Mouse (Mus musculus) intestine, embryonic 15.5 days (tissue): ENCODE measurements around the gene Dmbt1. TPM values are rescaled to one million over a fixed set of nuclear protein-coding genes. Genes with fewer than 3 reads are reported as not detected.
"Not testable (repeated sequence)": the region's sequence is repeated elsewhere in the genome, so short reads cannot be mapped to it uniquely, and the experiment has no call there.

Source experiments
- ATAC-seq: fragments of 200-750 bp; cut with Nextera tagmentation; 2 replicates; pipeline ENCODE4 v1.8.0; 2017; ENCODE audit warnings: moderate TSS enrichment, moderate library complexity
- H3K27ac ChIP-seq: fragments of 300-500 bp; sonication (generic); 2 replicates; pipeline ENCODE4 v1.5.1; 2015; ENCODE audit warnings: mild to moderate bottlenecking, inconsistent platforms
- H3K27me3 ChIP-seq: fragments of 300-500 bp; sonication (generic); replicated peaks from 2 replicates; pipeline ENCODE4 v1.6.1; 2015; ENCODE audit warnings: inconsistent platforms
- H3K36me3 ChIP-seq: fragments of 300-500 bp; sonication (generic); 2 replicates; pipeline ENCODE4 v1.6.1; 2015; ENCODE audit warnings: inconsistent platforms
- H3K4me1 ChIP-seq: fragments of 300-500 bp; sonication (generic); replicated peaks from 2 replicates; pipeline ENCODE4 v1.6.1; 2015; ENCODE audit warnings: inconsistent platforms
- H3K4me2 ChIP-seq: fragments of 300-500 bp; sonication (generic); replicated peaks from 2 replicates; pipeline ENCODE4 v1.6.1; 2015; ENCODE audit warnings: mild to moderate bottlenecking, inconsistent platforms
- H3K4me3 ChIP-seq: fragments of 300-500 bp; sonication (generic); replicated peaks from 2 replicates; pipeline ENCODE4 v1.5.1; 2015; ENCODE audit warnings: inconsistent platforms
- H3K9ac ChIP-seq: fragments of 300-500 bp; sonication (generic); 2 replicates; pipeline ENCODE4 v1.6.1; 2015; ENCODE audit warnings: inconsistent platforms
- H3K9me3 ChIP-seq: fragments of 300-500 bp; sonication (generic); 2 replicates; pipeline ENCODE4 v1.6.1; 2016; ENCODE audit warnings: inconsistent platforms
- WGBS: fragments of 180-500 bp; shearing (Covaris S2); methylation state at CpG from one replicate; pipeline ENCODE4 v1.1.7; 2015; 5-methylcytosine and 5-hydroxymethylcytosine counted together
- polyA plus RNA-seq: library from polyadenylated mRNA; unstranded; fragments of >200 nt; fragmentation: Nextera tagmentation; extraction: Ambion mirVana; gene quantifications from 2 replicates; pipeline ENCODE4 v1.2.1, GENCODE M21; 2015

Dmbt1 gene
- polyA plus RNA-seq, 1 experiment from 2014 or later: 126 TPM

DNA sequence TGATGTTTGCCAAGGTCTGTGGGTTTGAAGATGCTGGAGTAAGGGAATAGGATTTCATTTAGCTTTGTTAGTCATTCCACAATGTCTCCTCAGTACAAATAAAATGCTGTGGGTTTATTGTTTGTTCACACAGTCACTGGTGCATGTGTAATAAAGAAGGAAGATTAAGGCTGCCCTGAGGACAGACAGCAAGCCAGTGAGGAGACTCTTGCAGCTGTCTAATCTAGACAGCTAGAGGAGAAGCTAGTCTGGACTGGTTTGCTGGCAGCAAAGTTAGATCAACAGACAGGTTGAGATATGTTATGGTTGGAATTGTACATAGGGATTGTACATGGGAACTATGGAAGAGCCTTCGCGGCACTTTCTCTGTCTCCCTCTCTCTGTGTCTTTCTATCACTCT is 24.6 kb upstream of the Dmbt1 start:
- H3K9me3 ChIP-seq: no peaks in the 10 kb centered on the region; the same call in 1 of the 2 replicates
- no peak overlapping the region for H3K4me2 ChIP-seq
- H3K27ac ChIP-seq: no peak overlapping the region
- H3K27me3 ChIP-seq: no peaks in the 10 kb centered on the region
- no peaks in the 10 kb centered on the region; the same call in 1 of the 2 replicates for H3K4me1 ChIP-seq
- ATAC-seq: no peak
- H3K4me3 ChIP-seq: no peak overlapping the region
- no peaks in the 10 kb centered on the region for H3K36me3 ChIP-seq
- 93% methylated on average over 2 of the region's 2 CpGs for WGBS
- H3K9ac ChIP-seq: no peak overlapping the region

GRCm38 (mm10) chr7:131009178-131009577 is 22.7 kb upstream of the Dmbt1 start:
- H3K27ac ChIP-seq: peak overlapping the region; percentile 37; the same call in 1 of the 2 replicates
- H3K9me3 ChIP-seq: no peaks in the 10 kb centered on the region; the same call in 1 of the 2 replicates
- peak; percentile 63 for ATAC-seq
- no peaks in the 10 kb centered on the region; the same call in 1 of the 2 replicates for H3K4me1 ChIP-seq
- no peaks in the 10 kb centered on the region for H3K27me3 ChIP-seq
- WGBS: 69% methylated on average over 5 of the region's 5 CpGs
- no peaks in the 10 kb centered on the region for H3K36me3 ChIP-seq
- no peak overlapping the region for H3K4me3 ChIP-seq
- no peak overlapping the region for H3K9ac ChIP-seq
- no peak overlapping the region for H3K4me2 ChIP-seq

GRCm38 (mm10) chr7:131011901-131012300 is 20.0 kb upstream of the Dmbt1 start:
- no peaks in the 10 kb centered on the region for H3K27me3 ChIP-seq
- no peaks in the 10 kb centered on the region for H3K9me3 ChIP-seq
- no peaks in the 10 kb centered on the region for H3K36me3 ChIP-seq
- no peak overlapping the region for H3K27ac ChIP-seq
- peak; percentile 45; the same call in 1 of the 2 replicates for ATAC-seq
- H3K4me3 ChIP-seq: no peak overlapping the region
- no peak overlapping the region for H3K4me2 ChIP-seq
- WGBS: 54% methylated on average over 1 of the region's 1 CpGs
- H3K4me1 ChIP-seq: no peaks in the 10 kb centered on the region; the same call in 1 of the 2 replicates
- H3K9ac ChIP-seq: no peak overlapping the region

DNA sequence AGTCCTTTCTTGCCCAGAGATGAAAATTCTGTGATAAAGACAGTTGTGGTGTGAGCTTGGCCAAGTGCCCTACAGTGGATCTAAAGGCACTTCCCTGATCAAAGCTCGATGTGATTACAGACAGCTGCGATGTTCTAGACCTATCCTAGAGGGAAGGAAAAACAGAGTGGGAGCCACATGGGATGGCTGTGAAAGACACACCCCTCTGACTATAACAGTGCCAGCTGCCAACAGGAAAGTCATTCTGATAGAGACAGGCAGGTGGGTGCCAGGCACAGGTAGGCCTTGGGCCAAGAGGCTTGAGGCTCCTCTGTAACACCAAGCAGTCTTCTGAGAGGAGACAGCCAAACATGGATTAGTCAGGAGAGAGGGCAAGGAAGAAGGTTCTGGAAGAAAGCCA is 12.7 kb upstream of the Dmbt1 start:
- ATAC-seq: no peak
- H3K36me3 ChIP-seq: no peaks in the 10 kb centered on the region
- no peaks in the 10 kb centered on the region for H3K9me3 ChIP-seq
- H3K4me1 ChIP-seq: no peaks in the 10 kb centered on the region
- no peak overlapping the region for H3K9ac ChIP-seq
- no peaks in the 10 kb centered on the region for H3K27me3 ChIP-seq
- H3K4me2 ChIP-seq: no peak overlapping the region
- no peak overlapping the region for H3K4me3 ChIP-seq
- H3K27ac ChIP-seq: no peak overlapping the region
- 80% methylated on average over 2 of the region's 2 CpGs for WGBS

- H3K4me2 ChIP-seq: no peak overlapping the region
- H3K36me3 ChIP-seq: no peaks in the 10 kb centered on the region
- no peaks in the 10 kb centered on the region for H3K27me3 ChIP-seq
- no peaks in the 10 kb centered on the region for H3K9me3 ChIP-seq
- peak; percentile 52 for ATAC-seq
- 0 out of 2 replicates have a peak, but pooled peaks cover 4% of the 10 kb centered on the region for H3K4me1 ChIP-seq
- 21% methylated on average over 1 of the region's 1 CpGs for WGBS
- no peak overlapping the region for H3K27ac ChIP-seq
- H3K4me3 ChIP-seq: no peak overlapping the region
- no peak overlapping the region for H3K9ac ChIP-seq
Observed at GRCm38 (mm10) chr7:131024807-131025206, 7.0 kb upstream of the Dmbt1 start.

GRCm38 (mm10) chr7:131027557-131027956 is 4.3 kb upstream of the Dmbt1 start:
- H3K4me1 ChIP-seq: 0 out of 2 replicates have a peak, but pooled peaks cover 4% of the 10 kb centered on the region
- no peaks in the 10 kb centered on the region for H3K36me3 ChIP-seq
- H3K27me3 ChIP-seq: no peaks in the 10 kb centered on the region
- H3K4me2 ChIP-seq: no peak overlapping the region
- 55% methylated on average over 1 of the region's 1 CpGs for WGBS
- no peaks in the 10 kb centered on the region for H3K9me3 ChIP-seq
- no peak overlapping the region for H3K4me3 ChIP-seq
- ATAC-seq: peak; percentile 68
- no peak overlapping the region for H3K9ac ChIP-seq
- H3K27ac ChIP-seq: no peak overlapping the region

DNA sequence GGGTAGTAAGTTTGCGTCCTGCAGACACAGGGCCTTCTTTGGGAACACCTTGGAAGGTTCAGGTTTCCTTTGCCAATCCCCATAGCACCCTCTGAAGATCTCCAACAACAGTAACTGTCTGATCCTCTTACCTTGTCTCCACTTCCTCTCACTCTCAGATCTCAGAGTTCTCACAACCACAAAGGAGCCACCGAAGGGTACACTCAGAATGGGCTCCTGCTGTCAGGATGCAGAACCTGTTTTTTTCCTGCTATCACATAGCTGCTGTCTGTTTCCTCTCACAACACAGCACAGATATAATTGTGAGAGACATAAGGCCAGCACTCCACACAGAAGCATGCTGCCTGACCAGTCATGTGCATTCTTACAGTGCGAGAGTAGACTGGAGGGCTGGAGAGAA is 4.5 kb downstream of the Dmbt1 start:
- Histone ChIP-seq H3K27ac (no peak overlapping the region), H3K9ac (no peak overlapping the region), H3K36me3 (no peaks in the 10 kb centered on the region), H3K4me1 (no peaks in the 10 kb centered on the region), H3K4me3 (no peak overlapping the region), H3K9me3 (no peaks in the 10 kb centered on the region), H3K4me2 (no peak overlapping the region), H3K27me3 (no peaks in the 10 kb centered on the region)
- WGBS: 73% methylated on average over 3 of the region's 3 CpGs
- no peak for ATAC-seq

DNA sequence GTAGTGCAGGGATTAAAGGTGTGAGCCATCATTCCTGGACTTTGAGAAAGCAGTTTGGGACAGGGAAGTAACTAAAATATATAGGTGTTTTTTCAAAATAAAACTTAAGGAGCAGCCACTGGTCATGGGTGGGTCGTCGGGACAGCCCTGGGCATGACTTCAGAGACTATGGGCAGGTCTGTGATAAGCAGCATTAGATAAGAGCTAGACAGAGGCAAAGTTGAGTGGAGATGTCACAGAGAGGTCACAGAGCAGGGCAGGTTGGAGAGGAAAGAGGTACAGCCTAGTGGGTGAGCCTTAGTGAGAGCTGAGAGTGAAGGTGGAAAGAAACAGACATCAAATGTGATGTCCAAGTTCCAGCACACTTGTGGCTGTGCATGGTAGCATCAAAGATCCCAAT is 5.2 kb downstream of the Dmbt1 start:
- Histone ChIP-seq H3K36me3 (no peaks in the 10 kb centered on the region), H3K4me2 (no peak overlapping the region), H3K9ac (no peak overlapping the region), H3K27ac (no peak overlapping the region), H3K4me1 (no peaks in the 10 kb centered on the region), H3K4me3 (no peak overlapping the region), H3K27me3 (no peaks in the 10 kb centered on the region), H3K9me3 (no peaks in the 10 kb centered on the region)
- WGBS: 62% methylated on average over 2 of the region's 2 CpGs
- ATAC-seq: peak; percentile 65

DNA sequence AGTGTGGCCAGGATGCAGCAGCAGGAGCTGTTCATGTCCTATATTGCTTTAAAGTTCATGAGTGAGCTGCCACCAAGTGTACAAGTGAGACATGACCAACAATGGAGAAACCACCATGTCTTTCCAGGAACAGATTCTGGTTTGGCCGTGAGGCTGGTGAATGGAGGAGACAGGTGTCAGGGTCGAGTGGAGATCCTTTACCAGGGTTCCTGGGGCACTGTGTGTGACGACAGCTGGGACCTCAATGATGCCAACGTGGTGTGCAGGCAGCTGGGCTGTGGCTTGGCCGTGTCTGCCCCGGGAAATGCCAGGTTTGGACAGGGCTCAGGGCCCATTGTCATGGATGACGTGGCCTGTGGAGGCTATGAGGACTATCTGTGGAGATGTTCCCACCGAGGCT is 8.9 kb downstream of the Dmbt1 start:
- WGBS: 87% methylated on average over 8 of the region's 8 CpGs
- not testable (repeated sequence) for H3K4me1 ChIP-seq, H3K27me3 ChIP-seq, H3K9ac ChIP-seq, ATAC-seq, H3K4me3 ChIP-seq, H3K36me3 ChIP-seq, H3K9me3 ChIP-seq, H3K27ac ChIP-seq, H3K4me2 ChIP-seq

DNA sequence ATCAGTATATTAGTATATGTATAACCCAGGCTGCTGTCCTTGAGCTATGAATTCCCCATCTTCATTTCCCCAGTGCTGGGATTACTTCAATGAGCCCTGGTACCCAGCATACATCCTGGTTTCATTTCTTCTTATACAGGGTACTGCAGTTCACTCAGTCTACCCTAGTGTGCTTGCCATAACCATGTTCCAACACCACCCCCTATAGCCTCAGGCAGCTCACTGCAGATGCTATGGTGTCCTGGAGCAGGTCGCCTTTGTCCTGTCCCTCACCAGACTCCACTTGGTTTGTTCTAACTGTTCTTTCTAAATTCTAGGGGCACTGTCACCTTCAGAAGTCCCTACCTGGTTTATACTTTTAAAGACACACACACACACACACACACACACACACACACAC is 10.8 kb downstream of the Dmbt1 start:
- H3K4me3 ChIP-seq: no peak overlapping the region
- H3K27me3 ChIP-seq: no peaks in the 10 kb centered on the region
- H3K4me1 ChIP-seq: no peaks in the 10 kb centered on the region
- H3K27ac ChIP-seq: no peak overlapping the region
- no peaks in the 10 kb centered on the region for H3K9me3 ChIP-seq
- WGBS: 67% methylated on average over 1 of the region's 1 CpGs
- H3K9ac ChIP-seq: no peak overlapping the region
- ATAC-seq: no peak
- no peak overlapping the region for H3K4me2 ChIP-seq
- H3K36me3 ChIP-seq: no peaks in the 10 kb centered on the region

GRCm38 (mm10) chr7:131045258-131045835 is 13.5 kb downstream of the Dmbt1 start:
- 0 out of 2 replicates have a peak, but pooled peaks have one; percentile 17 for ATAC-seq
- H3K27ac ChIP-seq, H3K27me3 ChIP-seq, H3K9ac ChIP-seq, H3K4me1 ChIP-seq, H3K9me3 ChIP-seq, H3K4me3 ChIP-seq, H3K36me3 ChIP-seq, H3K4me2 ChIP-seq: not testable (repeated sequence)
- 33% methylated on average over 3 of the region's 3 CpGs for WGBS

GRCm38 (mm10) chr7:131049829-131050228 is 18.0 kb downstream of the Dmbt1 start:
- H3K4me1 ChIP-seq, H3K9ac ChIP-seq, H3K4me3 ChIP-seq, H3K9me3 ChIP-seq, ATAC-seq, H3K4me2 ChIP-seq, H3K27me3 ChIP-seq, H3K36me3 ChIP-seq, H3K27ac ChIP-seq: not testable (repeated sequence)
- 89% methylated on average over 8 of the region's 8 CpGs for WGBS

DNA sequence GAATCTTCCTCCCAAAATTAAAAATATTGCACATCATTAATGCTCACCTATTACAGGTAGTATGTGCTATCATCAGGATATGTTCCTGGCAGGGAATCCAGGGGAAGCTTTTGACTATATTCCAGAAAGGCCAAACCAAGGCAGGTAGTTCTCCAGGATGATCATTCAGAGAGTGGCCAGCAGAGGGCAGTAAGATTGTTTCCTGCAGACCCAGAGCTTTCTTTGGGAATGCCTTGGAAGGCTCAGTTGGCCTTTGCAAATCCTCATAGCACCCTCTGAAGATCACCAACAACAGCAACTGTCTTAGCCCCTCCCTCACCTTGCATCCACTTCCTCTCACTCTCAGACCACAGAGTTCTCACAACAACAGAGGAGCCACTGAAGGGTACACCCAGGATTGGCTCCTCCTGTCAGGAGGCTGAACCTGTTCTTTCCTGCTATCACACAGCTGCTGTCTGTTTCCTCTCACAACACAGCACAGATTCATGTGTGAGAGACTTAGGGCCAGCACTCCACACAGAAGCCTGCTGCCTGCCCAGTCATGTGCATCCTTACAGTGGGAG is 23.0 kb downstream of the Dmbt1 start:
- Histone ChIP-seq H3K9ac (no peak overlapping the region), H3K4me3 (no peak overlapping the region), H3K4me2 (no peak overlapping the region), H3K27me3 (no peaks in the 10 kb centered on the region), H3K27ac (no peak overlapping the region), H3K36me3 (no peaks in the 10 kb centered on the region), H3K9me3 (no peaks in the 10 kb centered on the region), H3K4me1 (no peaks in the 10 kb centered on the region)
- no peak for ATAC-seq
